Mouse (Mus musculus) brain, embryonic 14.5 days (tissue): Measurements from ENCODE around the gene Arrdc2. TPM values are rescaled to one million over a fixed set of nuclear protein-coding genes. Genes with fewer than 3 reads are reported as not detected.

Experiments used
- DNase-seq: peaks from one replicate; pipeline ENCODE4 v3.0.0-alpha.2; 2011; ENCODE audit warnings: low read depth
- CTCF ChIP-seq: fragments of 200-500 bp; IDR thresholded peaks from 2 replicates; pipeline ENCODE4 v1.5.1; 2012; ENCODE audit warnings: inconsistent platforms, mild to moderate bottlenecking, moderate library complexity, borderline replicate concordance; ENCODE audit not compliant: insufficient read depth, insufficient read length; ENCODE audit errors: extremely low read depth
- POLR2A ChIP-seq: fragments of 200-500 bp; IDR thresholded peaks from 2 replicates; pipeline ENCODE4 v1.6.1; 2012; ENCODE audit warnings: mild to moderate bottlenecking, inconsistent platforms, borderline replicate concordance; ENCODE audit not compliant: poor library complexity, insufficient read depth, insufficient read length, severe bottlenecking; ENCODE audit errors: extremely low read depth
- polyA plus RNA-seq: library from polyadenylated mRNA; depleted of rRNA; stranded (reverse); fragments of >200 nt; gene quantifications from 2 replicates; pipeline ENCODE4 v1.2.3, GENCODE M21; 2012; rRNA removed

Arrdc2 gene
- polyA plus RNA-seq, 1 experiment = 27.2 TPM

DNA sequence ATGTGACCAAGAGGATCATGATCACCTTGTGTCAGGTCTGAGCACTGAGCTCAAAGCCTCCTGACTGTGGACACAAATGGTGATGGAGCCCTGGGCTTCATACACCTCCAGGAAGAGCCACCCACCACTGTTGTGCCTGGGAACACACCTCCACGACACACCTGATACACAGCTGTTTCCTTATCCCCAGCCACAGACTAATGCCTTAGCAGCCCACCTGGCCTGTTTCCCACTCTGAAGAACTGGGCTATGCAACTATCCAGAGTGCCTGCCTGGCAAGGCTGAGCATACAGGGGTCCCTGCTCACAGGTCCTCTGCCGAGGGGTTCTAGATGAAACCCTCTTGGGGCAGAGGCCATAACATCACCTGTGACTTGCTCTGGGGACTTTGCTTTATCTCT, 45.3 kb downstream of the Arrdc2 start:
- DNase-seq = no peak
- TF ChIP-seq POLR2A (no peak), CTCF (no peak)

DNA sequence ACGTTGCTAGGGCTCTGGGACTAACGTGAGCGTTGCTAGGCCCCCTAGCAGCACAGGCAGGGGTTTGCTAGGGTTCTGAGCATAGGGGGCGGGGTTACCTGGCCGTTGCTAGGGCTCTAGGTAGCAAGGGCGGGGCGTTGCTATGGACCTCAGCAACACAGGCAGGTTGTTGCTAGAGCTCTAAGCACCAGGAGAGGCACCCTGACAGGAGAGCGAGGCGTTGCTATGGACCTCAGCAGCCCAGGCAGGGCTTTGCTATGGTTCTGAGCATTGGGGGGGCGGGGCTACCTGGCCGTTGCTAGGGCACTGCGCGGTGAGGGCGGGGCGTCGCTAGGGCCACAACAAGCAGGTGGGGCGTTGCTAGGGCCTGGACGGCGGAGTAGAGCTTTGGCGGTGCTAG, 46.8 kb downstream of the Arrdc2 start:
- TF ChIP-seq POLR2A (no peak), CTCF (no peak)
- no peak for DNase-seq

DNA sequence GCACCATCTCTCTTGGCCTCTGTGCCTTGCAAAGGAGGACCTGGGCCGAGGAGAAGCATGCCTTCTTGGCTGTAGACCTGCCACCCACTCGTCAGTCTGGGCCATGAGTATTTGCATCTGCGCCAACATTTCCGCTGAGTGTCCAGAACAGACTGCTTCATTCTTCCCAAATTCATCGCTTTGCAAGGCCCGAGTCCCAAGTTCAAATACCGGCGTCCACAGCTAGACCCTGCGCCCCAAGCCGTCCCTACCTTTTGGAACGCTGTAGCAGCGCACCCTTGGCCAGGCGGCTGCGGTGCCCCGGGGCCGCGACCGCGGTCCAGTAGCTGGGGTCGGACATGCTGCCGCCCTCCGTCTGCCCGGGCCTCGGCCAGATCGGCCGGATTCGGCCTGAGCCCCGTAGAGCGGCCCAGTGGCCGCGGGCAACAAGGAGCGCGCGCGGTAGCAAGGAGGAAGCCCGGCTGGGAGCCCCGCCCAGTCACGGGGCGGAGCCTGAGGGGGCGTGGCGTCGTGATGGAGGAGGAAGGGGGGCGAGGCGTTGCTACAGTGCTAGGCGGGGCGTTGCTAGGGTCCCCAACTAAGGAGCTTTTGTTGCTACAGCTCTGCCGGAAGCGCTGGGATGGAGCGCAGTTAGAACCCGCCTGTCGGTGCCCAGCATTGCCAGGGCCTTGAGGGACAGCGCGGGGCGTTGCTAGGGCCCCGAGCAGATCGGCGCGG, 47.4 kb downstream of the Arrdc2 start:
- peak; percentile 99 for DNase-seq
- TF ChIP-seq CTCF = no peak
- TF ChIP-seq POLR2A = peak; percentile 82

DNA sequence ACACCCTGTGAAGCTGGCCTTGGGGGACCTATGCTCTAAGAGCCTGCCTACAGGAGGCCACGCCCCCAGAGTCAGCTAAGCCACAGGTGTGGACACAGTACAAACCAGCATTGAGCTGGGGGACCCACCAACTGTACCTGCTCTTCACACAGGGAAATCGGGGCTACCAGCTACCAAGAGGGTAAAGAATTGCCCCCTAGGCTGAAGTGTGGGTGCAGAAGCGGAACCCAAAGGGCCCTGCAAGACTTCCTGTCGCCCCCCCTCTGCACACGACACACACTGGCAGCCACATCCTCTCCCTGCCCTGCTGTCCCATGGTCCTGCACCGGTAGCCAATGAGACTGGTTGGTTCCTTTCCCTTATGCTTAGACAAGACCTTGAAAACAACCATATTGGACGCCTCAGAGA, 48.2 kb downstream of the Arrdc2 start:
- DNase-seq = no peak
- TF ChIP-seq CTCF (no peak), POLR2A (no peak)

DNA sequence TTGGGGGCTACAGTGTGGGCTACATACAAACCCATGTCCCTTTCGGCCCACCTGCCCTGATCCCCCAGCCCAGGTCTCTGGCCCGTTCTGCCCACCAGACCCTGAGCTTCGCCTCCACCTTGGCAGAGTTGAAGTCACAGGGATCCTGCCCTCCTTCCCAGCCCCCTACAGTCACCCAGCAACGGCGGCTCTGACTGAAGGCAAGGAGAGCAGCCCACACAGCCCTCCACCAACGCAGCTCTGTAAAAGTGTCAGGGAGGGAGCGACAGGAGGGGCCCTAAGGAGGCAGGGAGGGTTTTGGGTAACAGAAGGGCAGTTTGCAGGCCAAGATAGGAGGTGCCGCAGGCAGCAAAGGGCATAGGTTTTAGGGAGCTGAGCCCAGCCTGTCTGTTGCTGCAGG, 48.7 kb downstream of the Arrdc2 start:
- DNase-seq = no peak
- TF ChIP-seq POLR2A (no peak), CTCF (no peak)

DNA sequence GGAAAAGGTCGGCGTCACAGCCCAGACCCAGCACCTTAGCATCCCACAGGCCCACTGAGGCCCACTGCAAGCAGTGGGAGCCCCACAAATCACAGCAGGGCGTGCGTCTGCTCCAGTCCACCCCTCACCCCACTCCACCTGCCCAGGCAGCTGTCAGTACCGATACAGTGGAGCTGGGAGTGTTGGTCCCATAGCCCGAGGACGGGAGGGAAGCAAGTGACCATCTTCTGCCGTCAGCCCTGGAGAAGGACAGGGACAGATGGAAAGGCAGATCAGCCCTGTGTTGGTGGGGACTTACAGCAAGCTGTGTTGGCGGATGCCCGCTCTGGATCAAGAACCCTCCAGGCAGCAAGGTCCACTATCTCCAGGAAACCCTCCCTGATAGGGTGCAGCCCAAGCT, 50.5 kb downstream of the Arrdc2 start:
- no peak for DNase-seq
- TF ChIP-seq CTCF = no peak
- no peak for TF ChIP-seq POLR2A

DNA sequence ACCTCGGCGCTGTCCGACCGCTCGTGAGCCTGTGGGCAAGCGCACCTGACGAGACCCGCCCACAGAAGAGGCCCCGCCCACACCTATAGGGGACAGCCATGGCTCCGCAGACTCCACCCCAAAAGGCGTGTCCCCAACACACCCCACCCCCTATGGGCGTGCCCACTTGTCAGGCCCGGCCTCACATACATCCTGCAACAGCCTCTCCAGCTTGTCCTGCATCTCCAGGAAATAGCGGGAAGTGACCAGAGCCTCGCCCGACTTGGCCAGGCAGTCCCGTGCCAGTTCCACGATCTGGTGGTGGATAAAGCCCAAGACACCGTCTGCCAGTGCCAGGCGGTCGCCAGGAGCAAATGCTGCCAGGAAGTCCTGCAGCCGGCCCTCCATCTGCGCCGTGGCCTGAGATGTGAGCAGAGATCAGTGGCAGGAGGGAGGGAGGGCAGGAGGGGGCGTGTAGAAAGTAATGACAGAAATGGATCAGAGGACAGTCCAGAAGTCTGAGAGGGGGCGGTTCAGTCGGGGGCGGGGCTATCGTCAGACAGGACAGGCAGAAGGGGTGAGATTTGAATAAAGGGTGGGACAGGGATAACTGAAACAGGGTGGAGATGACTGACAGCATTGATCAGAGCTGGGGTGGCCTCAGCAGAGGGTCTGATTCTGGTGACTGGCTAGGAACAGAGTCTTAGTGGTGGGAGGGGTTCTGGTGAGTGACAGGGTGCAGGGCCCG, 51.4 kb downstream of the Arrdc2 start:
- peak; percentile 55 for DNase-seq
- no peak for TF ChIP-seq POLR2A
- TF ChIP-seq CTCF = no peak

DNA sequence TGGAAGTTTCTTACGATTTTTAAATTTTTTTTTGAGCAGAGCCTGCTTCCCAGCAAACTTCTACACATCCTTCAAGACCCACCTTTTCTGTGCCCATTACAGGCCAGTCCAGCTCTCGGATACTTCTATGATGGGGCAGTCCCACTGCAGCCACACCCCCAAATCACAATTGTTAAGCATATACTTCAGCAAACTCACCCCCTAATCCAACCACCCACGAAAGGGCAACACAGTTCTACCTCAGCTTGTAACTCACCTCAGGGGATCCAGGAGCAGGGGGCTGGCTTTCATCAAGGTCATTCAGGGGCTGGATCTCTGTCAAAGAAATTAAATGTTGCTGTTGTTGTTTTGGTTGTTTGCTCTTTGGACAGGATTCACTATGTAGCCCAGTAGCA, 52.5 kb downstream of the Arrdc2 start:
- TF ChIP-seq CTCF = no peak
- no peak for TF ChIP-seq POLR2A
- DNase-seq = no peak

- DNase-seq = no peak
- TF ChIP-seq POLR2A (no peak), CTCF (no peak)
These were observed 53.0 kb downstream of the Arrdc2 start for GRCm38 (mm10) chr8:70786291-70787050.

Other genes with a start within 250 kb of the Arrdc2 start
- gene Isyna1, start 245.3 kb downstream of the Arrdc2 start, polyA plus RNA-seq = 165 and 231 TPM in 2 replicates
- 202 and 236 TPM in 2 replicates for gene Ssbp4, start 230.8 kb downstream of the Arrdc2 start, polyA plus RNA-seq
- gene Lrrc25, start 223.6 kb downstream of the Arrdc2 start, polyA plus RNA-seq = 1.4 TPM in 2 replicates
- gene Gdf15, start 207.3 kb downstream of the Arrdc2 start, polyA plus RNA-seq = 0.23 and 0.26 TPM in 2 replicates
- 80.8 and 83.7 TPM in 2 replicates for gene Pgpep1, start 179.3 kb downstream of the Arrdc2 start, polyA plus RNA-seq
- 159 and 208 TPM in 2 replicates for gene Lsm4, start 166.5 kb downstream of the Arrdc2 start, polyA plus RNA-seq
- gene Jund, start 140.8 kb downstream of the Arrdc2 start, polyA plus RNA-seq = 281 and 291 TPM in 2 replicates
- 0.10 and 0.23 TPM in 2 replicates for gene Iqcn, start 136.3 kb downstream of the Arrdc2 start, polyA plus RNA-seq
- not detected in 2 replicates for gene Gm3336, start 121.2 kb downstream of the Arrdc2 start, polyA plus RNA-seq
- gene Pde4c, start 116.0 kb downstream of the Arrdc2 start, polyA plus RNA-seq = 0.40 and 0.58 TPM in 2 replicates
- gene Rab3a, start 85.0 kb downstream of the Arrdc2 start, polyA plus RNA-seq = 468 and 475 TPM in 2 replicates
- gene Mpv17l2, start 78.8 kb downstream of the Arrdc2 start, polyA plus RNA-seq = 29.1 and 45.0 TPM in 2 replicates
- gene Pik3r2, start 63.0 kb downstream of the Arrdc2 start, polyA plus RNA-seq = 150 and 161 TPM in 2 replicates
- gene Mast3, start 34.7 kb downstream of the Arrdc2 start, polyA plus RNA-seq = 45.2 and 48.3 TPM in 2 replicates
- 0.11 and 0.14 TPM in 2 replicates for gene Il12rb1, start 31.3 kb downstream of the Arrdc2 start, polyA plus RNA-seq
- 37.8 and 38.4 TPM in 2 replicates for gene Kcnn1, start 23.5 kb upstream of the Arrdc2 start, polyA plus RNA-seq
- gene Ccdc124, start 34.2 kb upstream of the Arrdc2 start, polyA plus RNA-seq = 94.9 and 111 TPM in 2 replicates
- 1.2 and 1.3 TPM in 2 replicates for gene Slc5a5, start 53.0 kb upstream of the Arrdc2 start, polyA plus RNA-seq
- 3,092 and 4,066 TPM in 2 replicates for gene Rpl18a, start 57.7 kb upstream of the Arrdc2 start, polyA plus RNA-seq
- 76.8 and 80.6 TPM in 2 replicates for gene Map1s, start 66.2 kb upstream of the Arrdc2 start, polyA plus RNA-seq